Comparison of ENCODE assay signal across 13 mouse cellular contexts in the genomic region with DNA sequence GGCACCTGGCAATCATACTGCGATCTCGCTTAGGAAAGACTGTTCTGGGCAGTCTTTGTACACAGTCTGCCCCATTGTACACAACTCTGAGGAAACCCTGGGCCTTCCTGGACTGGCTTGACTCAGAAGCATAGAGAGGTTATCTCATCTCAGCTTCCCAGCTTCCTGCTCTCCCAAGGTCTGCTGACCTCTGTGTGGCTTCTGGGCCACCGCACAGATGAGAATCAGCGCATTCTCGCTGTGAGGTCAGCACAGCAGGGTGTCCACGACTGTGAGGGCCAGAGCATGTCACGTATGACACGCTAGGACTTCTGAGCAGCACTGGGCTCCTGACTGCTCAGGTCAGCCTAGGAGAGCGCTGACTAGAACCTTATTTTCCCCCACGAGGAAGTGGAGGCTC. TPM values are rescaled to one million over a fixed set of nuclear protein-coding genes. Genes with fewer than 3 reads are reported as not detected.
DNase-seq lines count a peak whose midpoint lies in the region; ATAC-seq lines count a peak whose summit lies in the region.
"Had no signal": no experiment of that assay in that cellular context is flagged by ENCODE, and none has a peak within 500 bp of the region (broad histone marks: within the 10 kb centered on the region; RNA-seq: fewer than 3 reads in every experiment).

No protein-coding gene starts in this region.

- no peak for DNase-seq in heart, postnatal 25 days (ENCODE audit: low spot score)
- DNase-seq in neural tube, embryonic 10.5 days (ENCODE audit: extremely low spot score, low spot score) = peak; percentile 15
- no peak for DNase-seq in liver, embryonic 11.5 days (ENCODE audit: low spot score)
- DNase-seq in yolk sac, embryonic 10.5 days (ENCODE audit: low spot score) = peak; percentile 74
- no peak for DNase-seq in adrenal gland, adult 2 months
- DNase-seq in layer of hippocampus, postnatal 36 days = no peak

- no peaks in the 10 kb centered on the region for H3K4me1 ChIP-seq in heart, embryonic 11.5 days (ENCODE audit: control insufficient read depth, insufficient read depth, low read length)
- H3K4me1 ChIP-seq in neural tube, embryonic 15.5 days = peaks cover 5% of the 10 kb centered on the region; the same call in 1 of the 2 replicates
- no peaks in the 10 kb centered on the region for H3K4me1 ChIP-seq in liver, embryonic 11.5 days (replicated peaks; ENCODE audit: control insufficient read depth, insufficient read depth, low read length)
- H3K4me1 ChIP-seq: stomach, embryonic 15.5 days had no signal

- ATAC-seq in heart, embryonic 11.5 days (replicated peaks; ENCODE audit: insufficient number of reproducible peaks, low FRiP score, low TSS enrichment) = 0 out of 2 replicates have a peak, but pooled peaks have one; percentile 14
- ATAC-seq in neural tube, embryonic 15.5 days (ENCODE audit: low FRiP score) = no peak
- ATAC-seq in liver, embryonic 11.5 days (replicated peaks; ENCODE audit: low FRiP score) = peak; percentile 38
- ATAC-seq: midbrain, embryonic 16.5 days had no signal

- no peak overlapping the region for H3K4me2 ChIP-seq in heart, embryonic 11.5 days
- H3K4me2 ChIP-seq in neural tube, embryonic 15.5 days = no peak overlapping the region
- H3K4me2 ChIP-seq in liver, embryonic 11.5 days = no peak overlapping the region
- H3K4me2 ChIP-seq: stomach, embryonic 15.5 days had no signal

- no peaks in the 10 kb centered on the region for H3K9me3 ChIP-seq in heart, embryonic 11.5 days (replicated peaks; ENCODE audit: control insufficient read depth, low read length)
- H3K9me3 ChIP-seq in neural tube, embryonic 15.5 days (replicated peaks) = no peaks in the 10 kb centered on the region
- no peaks in the 10 kb centered on the region for H3K9me3 ChIP-seq in liver, embryonic 11.5 days (ENCODE audit: control insufficient read depth, low read length)
- H3K9me3 ChIP-seq: stomach, embryonic 15.5 days had no signal

- no peak overlapping the region for H3K4me3 ChIP-seq in heart, embryonic 11.5 days (ENCODE audit: low read depth, low read length)
- no peak overlapping the region for H3K4me3 ChIP-seq in neural tube, embryonic 15.5 days (replicated peaks)
- no peak overlapping the region for H3K4me3 ChIP-seq in liver, embryonic 11.5 days (ENCODE audit: low read depth, low read length)
- H3K4me3 ChIP-seq: stomach, embryonic 15.5 days had no signal

- H3K27ac ChIP-seq in heart, embryonic 11.5 days (ENCODE audit: low read depth, low read length) = no peak overlapping the region
- no peak overlapping the region for H3K27ac ChIP-seq in neural tube, embryonic 15.5 days (replicated peaks)
- H3K27ac ChIP-seq in liver, embryonic 11.5 days (ENCODE audit: low read depth, low read length) = no peak overlapping the region; the same call in 1 of the 2 replicates
- H3K27ac ChIP-seq: stomach, embryonic 15.5 days had no signal

- no peaks in the 10 kb centered on the region for H3K36me3 ChIP-seq in heart, embryonic 11.5 days (ENCODE audit: control insufficient read depth, insufficient read depth, low read length)
- H3K36me3 ChIP-seq in neural tube, embryonic 15.5 days = no peaks in the 10 kb centered on the region
- H3K36me3 ChIP-seq in liver, embryonic 11.5 days (ENCODE audit: control insufficient read depth, insufficient read depth, low read length) = no peaks in the 10 kb centered on the region
- H3K36me3 ChIP-seq: stomach, embryonic 15.5 days had no signal

- intact Hi-C loops in heart, postnatal 25 days (cut with DNase I) = no loop called here

- no peak overlapping the region for H3K9ac ChIP-seq in heart, embryonic 11.5 days (ENCODE audit: low read depth, low read length)
- no peak overlapping the region for H3K9ac ChIP-seq in neural tube, embryonic 15.5 days (replicated peaks)
- H3K9ac ChIP-seq in liver, embryonic 11.5 days (ENCODE audit: low read depth, low read length) = no peak overlapping the region
- H3K9ac ChIP-seq: stomach, embryonic 15.5 days had no signal

- no peaks in the 10 kb centered on the region for H3K27me3 ChIP-seq in heart, embryonic 11.5 days (ENCODE audit: control insufficient read depth, insufficient read depth, low read length)
- no peaks in the 10 kb centered on the region for H3K27me3 ChIP-seq in neural tube, embryonic 15.5 days (replicated peaks)
- no peaks in the 10 kb centered on the region for H3K27me3 ChIP-seq in liver, embryonic 11.5 days (replicated peaks; ENCODE audit: control insufficient read depth, insufficient read depth, low read length)
- H3K27me3 ChIP-seq: stomach, embryonic 15.5 days had no signal

- 36% methylated on average over 10 of the region's 10 CpGs for WGBS in heart, embryonic 11.5 days (ENCODE audit: insufficient replicate concordance)
- 55% methylated on average over 10 of the region's 10 CpGs for WGBS in neural tube, embryonic 15.5 days
- 29% methylated on average over 10 of the region's 10 CpGs for WGBS in liver, embryonic 11.5 days

RNA-seq across cellular contexts. Expression of gene Hsd17b2, which starts 29.3 kb away (rescaled TPM):
- polyA plus RNA-seq in heart, embryonic 11.5 days (2014; fragmentation: Nextera tagmentation; extraction: Ambion mirVana) = 0.34 and 0.46 TPM in 2 replicates
- not detected for total RNA-seq in heart, postnatal 25 days (2021)
- polyA plus RNA-seq in neural tube, embryonic 15.5 days (2015; fragmentation: Nextera tagmentation; extraction: Ambion mirVana) = 0.35 and 2.8 TPM in 2 replicates
- 13.8 and 15.6 TPM in 2 replicates for polyA plus RNA-seq in liver, embryonic 11.5 days (2014; fragmentation: Nextera tagmentation; extraction: Ambion mirVana)
- total RNA-seq in adrenal gland, adult 2 months (2021) = 1 to 10 TPM in 1 of 2 experiments, not detected in 1; 1.4 TPM
- polyA plus RNA-seq in adrenal gland, adult 2 months (2012; rRNA removed) = 0.12 and 0.38 TPM in 2 replicates
- not detected for total RNA-seq in layer of hippocampus, postnatal 36 days (2021)
- total RNA-seq: MEL had no signal
- polyA plus RNA-seq: C2C12; lung, embryonic 16.5 days had no signal

RNA-seq across cellular contexts. Expression of gene Sdr42e1, which starts 57.5 kb away (rescaled TPM):
- polyA plus RNA-seq in heart, embryonic 11.5 days (2014; fragmentation: Nextera tagmentation; extraction: Ambion mirVana) = 0.37 and 0.45 TPM in 2 replicates
- 1 to 10 TPM; 2.2 to 2.4 TPM for total RNA-seq in heart, postnatal 25 days (2021)
- 2.1 and 3.0 TPM in 2 replicates for polyA plus RNA-seq in neural tube, embryonic 15.5 days (2015; fragmentation: Nextera tagmentation; extraction: Ambion mirVana)
- 1.0 and 1.7 TPM in 2 replicates for polyA plus RNA-seq in liver, embryonic 11.5 days (2014; fragmentation: Nextera tagmentation; extraction: Ambion mirVana)
- total RNA-seq in adrenal gland, adult 2 months (2021) = 1 to 10 TPM; 2.3 to 2.7 TPM
- polyA plus RNA-seq in adrenal gland, adult 2 months (2012; rRNA removed) = 1.7 TPM in 2 replicates
- total RNA-seq in layer of hippocampus, postnatal 36 days (2021) = 1 to 10 TPM; 4.1 to 4.2 TPM
- total RNA-seq: MEL had no signal
- polyA plus RNA-seq: C2C12 had no signal

Comparison
In these comparisons a context has a peak if more than half of its experiments do, and no peak if none do; other contexts are left out.
1. DNase-seq: peak in neural tube, embryonic 10.5 days (single experiment) and yolk sac, embryonic 10.5 days (single experiment); none in heart, postnatal 25 days (single experiment), liver, embryonic 11.5 days (single experiment), adrenal gland, adult 2 months (single experiment) and layer of hippocampus, postnatal 36 days (0 of 2).